In the genomic region with DNA sequence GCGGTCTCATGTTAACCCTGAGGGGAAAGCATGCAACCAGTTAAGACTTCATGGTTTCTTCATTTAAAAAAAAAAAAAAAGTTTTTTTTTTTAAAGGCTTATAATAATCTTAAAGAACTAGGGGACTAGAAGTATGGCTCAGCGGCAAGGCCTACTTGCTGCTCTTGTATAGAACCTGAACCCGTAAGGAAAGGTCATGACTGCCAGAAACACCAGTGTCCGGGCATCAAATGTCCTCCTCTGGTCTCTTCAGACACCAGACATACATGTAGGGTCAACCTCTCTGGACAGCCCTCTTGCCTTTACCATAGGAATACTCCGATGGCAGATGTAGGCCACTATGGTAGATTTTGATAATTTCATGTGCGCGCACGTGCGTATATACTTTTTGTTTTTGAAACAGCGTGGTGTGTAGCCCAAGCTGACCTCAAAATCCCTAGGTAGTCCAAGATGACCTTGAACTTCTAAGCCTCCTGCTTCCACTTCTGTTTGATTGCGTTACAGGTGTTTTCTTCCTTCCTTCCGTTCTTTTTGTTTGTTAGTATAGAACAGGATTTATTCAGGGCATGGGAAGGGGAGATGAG, we compare ENCODE assay signal across 8 mouse cellular contexts. TPM values are rescaled to one million over a fixed set of nuclear protein-coding genes. Genes with fewer than 3 reads are reported as not detected.
A peak's percentile ranks its signal among the peaks of the same experiment; 100 is the strongest.
DNase-seq lines count a peak whose midpoint lies in the region; ATAC-seq and TF ChIP-seq lines count a peak whose summit lies in the region.

No protein-coding gene starts in this region.

- peaks cover 32% of the 10 kb centered on the region for H3K4me1 ChIP-seq in heart, embryonic 15.5 days (replicated peaks)
- H3K4me1 ChIP-seq in forebrain, postnatal 0 days (ENCODE audit: insufficient read depth): peaks cover 16% of the 10 kb centered on the region; the same call in 1 of the 2 replicates
- H3K4me1 ChIP-seq in midbrain, embryonic 11.5 days (ENCODE audit: control insufficient read depth, insufficient read depth, low read length): peaks cover 20% of the 10 kb centered on the region

- H3K27ac ChIP-seq in heart, embryonic 15.5 days: 0 out of 2 replicates have a peak overlapping the region, but pooled peaks have one; percentile 68
- H3K27ac ChIP-seq in forebrain, postnatal 0 days (ENCODE audit: low read depth, low read length): no peak overlapping the region
- no peak overlapping the region for H3K27ac ChIP-seq in midbrain, embryonic 11.5 days (ENCODE audit: low read depth, low read length)

- H3K4me2 ChIP-seq in heart, embryonic 15.5 days: peak overlapping the region; percentile 75; the same call in 1 of the 2 replicates
- no peak overlapping the region for H3K4me2 ChIP-seq in forebrain, postnatal 0 days (ENCODE audit: low read depth)
- no peak overlapping the region for H3K4me2 ChIP-seq in midbrain, embryonic 11.5 days

- DNase-seq in heart, adult 9 months (ENCODE audit: low spot score in 2 of 2): no peak
- peak; percentile 38 for DNase-seq in ES-CJ7 (ENCODE audit: low read depth, low spot score)
- DNase-seq in forebrain, postnatal 0 days: no peak
- peak; percentile 89 for DNase-seq in midbrain, embryonic 11.5 days (ENCODE audit: low spot score, missing footprints)
- DNase-seq in c-Kit-positive CD71-positive TER-119-positive erythroid progenitor cells, embryonic 14.5 days (ENCODE audit: low spot score): no peak
- no peak for DNase-seq in frontal cortex, adult 2 months (ENCODE audit: extremely low spot score in 1 of 2, low spot score in 1 of 2)

- 79% methylated on average over 12 of the region's 12 CpGs for WGBS in heart, embryonic 15.5 days
- WGBS in forebrain, postnatal 0 days: 82% methylated on average over 12 of the region's 12 CpGs
- WGBS in midbrain, embryonic 11.5 days: 84% methylated on average over 12 of the region's 12 CpGs

- H3K9ac ChIP-seq in heart, embryonic 15.5 days: no peak overlapping the region
- no peak overlapping the region for H3K9ac ChIP-seq in forebrain, postnatal 0 days
- no peak overlapping the region for H3K9ac ChIP-seq in midbrain, embryonic 11.5 days (ENCODE audit: low read length)

- TF ChIP-seq CTCF in forebrain, postnatal 0 days (IDR thresholded peaks at IDR 0.05; ENCODE audit: low read depth): no peak

- peaks cover 21% of the 10 kb centered on the region for H3K36me3 ChIP-seq in heart, embryonic 15.5 days
- peaks cover 19% of the 10 kb centered on the region for H3K36me3 ChIP-seq in forebrain, postnatal 0 days (ENCODE audit: insufficient read depth)
- peaks cover 11% of the 10 kb centered on the region for H3K36me3 ChIP-seq in midbrain, embryonic 11.5 days (ENCODE audit: control insufficient read depth, insufficient read depth, low read length)

- ATAC-seq in heart, embryonic 15.5 days (replicated peaks; ENCODE audit: insufficient number of reproducible peaks, insufficient read depth, low FRiP score, low read depth): no peak
- ATAC-seq in forebrain, postnatal 0 days: no peak
- no peak for ATAC-seq in midbrain, embryonic 11.5 days (ENCODE audit: low FRiP score)
- ATAC-seq in megakaryocyte progenitor cell, adult 5-6 weeks (replicated peaks; ENCODE audit: poor library complexity): no peak

- H3K4me3 ChIP-seq in heart, embryonic 15.5 days: peak overlapping the region; percentile 69
- H3K4me3 ChIP-seq in forebrain, postnatal 0 days (ENCODE audit: low read depth, low read length): 0 out of 2 replicates have a peak overlapping the region, but pooled peaks have one; percentile 75
- no peak overlapping the region for H3K4me3 ChIP-seq in midbrain, embryonic 11.5 days (ENCODE audit: low read depth, low read length)

- H3K27me3 ChIP-seq in heart, embryonic 15.5 days: no peaks in the 10 kb centered on the region
- H3K27me3 ChIP-seq in forebrain, postnatal 0 days (ENCODE audit: insufficient read depth, low read length): no peaks in the 10 kb centered on the region
- no peaks in the 10 kb centered on the region for H3K27me3 ChIP-seq in midbrain, embryonic 11.5 days (ENCODE audit: control insufficient read depth, insufficient read depth, low read length)

- H3K9me3 ChIP-seq in heart, embryonic 15.5 days (replicated peaks): no peaks in the 10 kb centered on the region
- H3K9me3 ChIP-seq in forebrain, postnatal 0 days (ENCODE audit: low read length): no peaks in the 10 kb centered on the region
- H3K9me3 ChIP-seq in midbrain, embryonic 11.5 days (ENCODE audit: control insufficient read depth, low read length): no peaks in the 10 kb centered on the region

RNA-seq across cellular contexts. Expression of a gene that starts 0.8 kb away (rescaled TPM):
- polyA plus RNA-seq in heart, embryonic 15.5 days (2015; fragmentation: Nextera tagmentation; extraction: Ambion mirVana): 30.1 and 36.8 TPM in 2 replicates
- 42.4 and 44.7 TPM in 2 replicates for total RNA-seq in forebrain, postnatal 0 days (2014; rRNA removed)
- polyA plus RNA-seq in forebrain, postnatal 0 days (2015; fragmentation: Nextera tagmentation; extraction: Ambion mirVana): 39.0 and 42.8 TPM in 2 replicates
- polyA plus RNA-seq in midbrain, embryonic 11.5 days (2014; fragmentation: Nextera tagmentation; extraction: Ambion mirVana): 58.1 and 60.4 TPM in 2 replicates
- 18.3 and 21.2 TPM in 2 replicates for total RNA-seq in megakaryocyte progenitor cell, adult 5-6 weeks (2015)
- 14.4 and 20.1 TPM in 2 replicates for total RNA-seq in megakaryocyte progenitor cell, adult 5-6 weeks (2017)
- polyA plus RNA-seq in frontal cortex, adult 2 months (2012; rRNA removed): 31.5 and 32.3 TPM in 2 replicates

RNA-seq across cellular contexts. Expression of a gene that starts 2.7 kb away (rescaled TPM):
- 44.7 and 52.5 TPM in 2 replicates for polyA plus RNA-seq in heart, embryonic 15.5 days (2015; fragmentation: Nextera tagmentation; extraction: Ambion mirVana)
- 60.4 and 81.9 TPM in 2 replicates for total RNA-seq in forebrain, postnatal 0 days (2014; rRNA removed)
- 48.6 and 57.2 TPM in 2 replicates for polyA plus RNA-seq in forebrain, postnatal 0 days (2015; fragmentation: Nextera tagmentation; extraction: Ambion mirVana)
- 66.5 and 70.5 TPM in 2 replicates for polyA plus RNA-seq in midbrain, embryonic 11.5 days (2014; fragmentation: Nextera tagmentation; extraction: Ambion mirVana)
- 30.9 and 32.4 TPM in 2 replicates for total RNA-seq in megakaryocyte progenitor cell, adult 5-6 weeks (2015)
- 25.1 and 28.5 TPM in 2 replicates for total RNA-seq in megakaryocyte progenitor cell, adult 5-6 weeks (2017)
- 47.0 and 47.1 TPM in 2 replicates for polyA plus RNA-seq in frontal cortex, adult 2 months (2012; rRNA removed)

RNA-seq across cellular contexts. Expression of a gene that starts 8.1 kb away (rescaled TPM):
- 154 and 173 TPM in 2 replicates for polyA plus RNA-seq in heart, embryonic 15.5 days (2015; fragmentation: Nextera tagmentation; extraction: Ambion mirVana)
- 70.4 and 89.5 TPM in 2 replicates for total RNA-seq in forebrain, postnatal 0 days (2014; rRNA removed)
- 142 and 146 TPM in 2 replicates for polyA plus RNA-seq in forebrain, postnatal 0 days (2015; fragmentation: Nextera tagmentation; extraction: Ambion mirVana)
- 300 and 367 TPM in 2 replicates for polyA plus RNA-seq in midbrain, embryonic 11.5 days (2014; fragmentation: Nextera tagmentation; extraction: Ambion mirVana)
- 261 and 316 TPM in 2 replicates for total RNA-seq in megakaryocyte progenitor cell, adult 5-6 weeks (2015)
- 26.3 and 49.1 TPM in 2 replicates for total RNA-seq in megakaryocyte progenitor cell, adult 5-6 weeks (2017)
- polyA plus RNA-seq in frontal cortex, adult 2 months (2012; rRNA removed): 79.7 and 94.9 TPM in 2 replicates

RNA-seq across cellular contexts. Expression of a gene that starts 24.7 kb away (rescaled TPM):
- 0.06 and 0.29 TPM in 2 replicates for polyA plus RNA-seq in heart, embryonic 15.5 days (2015; fragmentation: Nextera tagmentation; extraction: Ambion mirVana)
- total RNA-seq in forebrain, postnatal 0 days (2014; rRNA removed): 0.67 and 1.2 TPM in 2 replicates
- polyA plus RNA-seq in forebrain, postnatal 0 days (2015; fragmentation: Nextera tagmentation; extraction: Ambion mirVana): 0.92 and 1.1 TPM in 2 replicates
- polyA plus RNA-seq in midbrain, embryonic 11.5 days (2014; fragmentation: Nextera tagmentation; extraction: Ambion mirVana): 0.15 and 0.18 TPM in 2 replicates
- total RNA-seq in megakaryocyte progenitor cell, adult 5-6 weeks (2015): not detected in 2 replicates
- total RNA-seq in megakaryocyte progenitor cell, adult 5-6 weeks (2017): not detected in 2 replicates
- 0.17 TPM in 1 of 2 replicates, not detected in the other for polyA plus RNA-seq in frontal cortex, adult 2 months (2012; rRNA removed)

RNA-seq across cellular contexts. Expression of a gene that starts 25.1 kb away (rescaled TPM):
- polyA plus RNA-seq in heart, embryonic 15.5 days (2015; fragmentation: Nextera tagmentation; extraction: Ambion mirVana): 8.1 and 11.0 TPM in 2 replicates
- 9.8 and 13.6 TPM in 2 replicates for total RNA-seq in forebrain, postnatal 0 days (2014; rRNA removed)
- polyA plus RNA-seq in forebrain, postnatal 0 days (2015; fragmentation: Nextera tagmentation; extraction: Ambion mirVana): 3.5 and 4.5 TPM in 2 replicates
- polyA plus RNA-seq in midbrain, embryonic 11.5 days (2014; fragmentation: Nextera tagmentation; extraction: Ambion mirVana): 10.9 and 11.2 TPM in 2 replicates
- 12.6 and 13.2 TPM in 2 replicates for total RNA-seq in megakaryocyte progenitor cell, adult 5-6 weeks (2015)
- total RNA-seq in megakaryocyte progenitor cell, adult 5-6 weeks (2017): 7.7 and 9.2 TPM in 2 replicates
- 24.2 and 28.5 TPM in 2 replicates for polyA plus RNA-seq in frontal cortex, adult 2 months (2012; rRNA removed)

Comparison
In these comparisons a context has a peak if more than half of its experiments do, and no peak if none do; other contexts are left out.
1. DNase-seq: peak in ES-CJ7 (single experiment) and midbrain, embryonic 11.5 days (single experiment); none in heart, adult 9 months (0 of 2), forebrain, postnatal 0 days (single experiment), c-Kit-positive CD71-positive TER-119-positive erythroid progenitor cells, embryonic 14.5 days (single experiment) and frontal cortex, adult 2 months (0 of 2).